8 mouse cellular contexts compared by ENCODE assay signal in the genomic region with DNA sequence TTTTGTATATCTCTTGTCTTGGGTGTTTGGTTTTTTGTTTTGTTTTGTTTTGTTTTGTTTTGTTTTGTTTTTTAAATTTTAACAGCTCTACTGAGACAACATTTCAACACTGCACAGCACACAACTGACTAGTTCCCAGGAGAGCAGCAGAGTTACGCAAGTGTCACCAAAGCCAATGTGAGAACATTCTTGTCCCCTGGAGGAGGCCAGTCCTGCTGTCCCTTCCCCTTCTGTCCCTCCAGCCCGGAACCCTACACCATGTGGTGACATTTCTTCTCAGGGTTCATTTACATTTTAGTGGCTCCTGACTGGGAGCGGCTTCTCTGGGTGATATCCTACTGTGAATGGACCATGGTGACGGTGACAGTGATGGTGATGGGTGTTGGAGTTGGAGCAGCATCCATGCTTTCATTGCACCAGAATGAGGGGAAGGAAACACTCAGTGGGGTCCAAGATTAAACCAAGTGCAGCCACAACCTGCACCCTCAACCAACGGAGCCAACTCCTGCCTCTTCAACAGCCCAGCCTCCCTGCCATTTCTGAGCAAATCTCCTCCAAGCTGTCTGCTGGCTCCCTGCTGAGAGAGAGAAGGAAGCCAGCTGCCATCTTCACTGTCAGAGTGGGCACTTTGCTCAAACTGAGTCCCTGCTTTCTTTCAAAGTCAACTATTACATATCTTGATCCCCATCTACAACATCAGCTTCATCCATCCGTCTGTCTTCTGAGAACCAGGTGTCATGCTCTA. TPM values are rescaled to one million over a fixed set of nuclear protein-coding genes. Genes with fewer than 3 reads are reported as not detected.
DNase-seq lines count a peak whose midpoint lies in the region; TF ChIP-seq lines count a peak whose summit lies in the region.

No protein-coding gene starts in this region.

- H3K4me3 ChIP-seq in gastrocnemius, adult 2 months = peak overlapping the region; percentile 41; the same call in 1 of the 2 replicates

- peak; percentile 81 for DNase-seq in gastrocnemius, adult 2 months
- DNase-seq in gastrocnemius, postnatal 10 days = no peak
- peak; percentile 92 for DNase-seq in adipocyte (ENCODE audit: low spot score)
- peak; percentile 64 for DNase-seq in heart, adult 8-10 months (ENCODE audit: low spot score)
- DNase-seq in lung, postnatal 10 days = peak; percentile 50
- DNase-seq in layer of hippocampus, postnatal 36 days = no peak
- DNase-seq in Muller cell, postnatal 12 days (ENCODE audit: inconsistent ontology term) = no peak
- DNase-seq in layer of hippocampus, adult 9-10 months (ENCODE audit: low spot score) = no peak

- intact Hi-C loops in gastrocnemius, adult 2 months (cut with DNase I) = loop anchor here (2.0 kb wide), 1 partner anchor 32 kb away; the partner anchor contains the start of gene Rasa3

- H3K27ac ChIP-seq in gastrocnemius, adult 2 months = peak overlapping the region; percentile 88

- no peak for TF ChIP-seq CTCF in gastrocnemius, adult 2 months (IDR thresholded peaks at IDR 0.05)

RNA-seq across cellular contexts. Expression of gene Rasa3, which starts 32.3 kb away (rescaled TPM):
- 10 to 100 TPM in 1 of 2 experiments, 1 to 10 TPM in 1; 5.9 to 10.5 TPM for total RNA-seq in gastrocnemius, adult 2 months (2021)
- total RNA-seq in gastrocnemius, postnatal 10 days (2021) = 10 to 100 TPM; 20.4 to 34.0 TPM
- 10 to 100 TPM; 13.2 to 16.2 (median 13.9) TPM for total RNA-seq in heart, adult 8-10 months (2022)
- 10 to 100 TPM; 62.4 to 69.7 TPM for total RNA-seq in layer of hippocampus, postnatal 36 days (2021)

Comparison
In these comparisons a context has a peak if more than half of its experiments do, and no peak if none do; other contexts are left out.
1. DNase-seq: peak in gastrocnemius, adult 2 months (single experiment), adipocyte (single experiment), heart, adult 8-10 months (single experiment) and lung, postnatal 10 days (single experiment); none in gastrocnemius, postnatal 10 days (single experiment), layer of hippocampus, postnatal 36 days (0 of 2), Muller cell, postnatal 12 days (single experiment) and layer of hippocampus, adult 9-10 months (single experiment).